Mouse (Mus musculus) lung, postnatal 10 days (tissue): ENCODE results near the gene Ugt1a7c.

Experiments
- DNase-seq: peaks from one replicate; pipeline ENCODE4 v3.0.0; 2021

Ugt1a7c gene

GRCm38 (mm10) chr1:88225741-88226140 is 130.9 kb downstream of the Ugt1a7c start:
- peak; percentile 1 for DNase-seq

GRCm38 (mm10) chr1:88226670-88227379 is 132.0 kb downstream of the Ugt1a7c start, which contains the start of gene Mroh2a:
Gene Mroh2a (plus strand): TSS chr1:88226986.
- peak; percentile 7 for DNase-seq

- DNase-seq = peak; percentile 7
These were observed 132.6 kb downstream of the Ugt1a7c start for GRCm38 (mm10) chr1:88227482-88227881.

GRCm38 (mm10) chr1:88228121-88228520 is 133.3 kb downstream of the Ugt1a7c start:
- DNase-seq = peak; percentile 3

- DNase-seq = no peak
These were observed 134.7 kb downstream of the Ugt1a7c start for GRCm38 (mm10) chr1:88229566-88229965.

GRCm38 (mm10) chr1:88229986-88230385 is 135.1 kb downstream of the Ugt1a7c start:
- DNase-seq = no peak

- no peak for DNase-seq
These were observed 135.6 kb downstream of the Ugt1a7c start for GRCm38 (mm10) chr1:88230421-88230820.

GRCm38 (mm10) chr1:88230981-88231802 is 136.3 kb downstream of the Ugt1a7c start:
- no peak for DNase-seq

GRCm38 (mm10) chr1:88231803-88232499 is 137.1 kb downstream of the Ugt1a7c start:
- DNase-seq = no peak

GRCm38 (mm10) chr1:88232664-88233380 is 138.0 kb downstream of the Ugt1a7c start:
- DNase-seq = no peak

- DNase-seq = no peak
These were observed 138.8 kb downstream of the Ugt1a7c start for GRCm38 (mm10) chr1:88233421-88234247.

- DNase-seq = no peak
These were observed 139.4 kb downstream of the Ugt1a7c start for GRCm38 (mm10) chr1:88234248-88234610.

- DNase-seq = no peak
These were observed 139.8 kb downstream of the Ugt1a7c start for GRCm38 (mm10) chr1:88234646-88235045.

- DNase-seq = no peak
These were observed 140.4 kb downstream of the Ugt1a7c start for GRCm38 (mm10) chr1:88235046-88235893.

- no peak for DNase-seq
These were observed 141.1 kb downstream of the Ugt1a7c start for GRCm38 (mm10) chr1:88235894-88236415.

- DNase-seq = peak; percentile 52
These were observed 142.4 kb downstream of the Ugt1a7c start for GRCm38 (mm10) chr1:88237311-88237710.

- DNase-seq = no peak
These were observed 143.9 kb downstream of the Ugt1a7c start for GRCm38 (mm10) chr1:88238771-88239170.

GRCm38 (mm10) chr1:88240072-88240471 is 145.2 kb downstream of the Ugt1a7c start:
- no peak for DNase-seq

GRCm38 (mm10) chr1:88240579-88240978 is 145.7 kb downstream of the Ugt1a7c start:
- DNase-seq = no peak

- DNase-seq = no peak
These were observed 149.0 kb downstream of the Ugt1a7c start for GRCm38 (mm10) chr1:88243861-88244260.

- no peak for DNase-seq
These were observed 151.0 kb downstream of the Ugt1a7c start for GRCm38 (mm10) chr1:88245881-88246280.
